Mouse (Mus musculus) kidney, embryonic 14.5 days (tissue): ENCODE data around the gene Crlf1. TPM values are rescaled to one million over a fixed set of nuclear protein-coding genes. Genes with fewer than 3 reads are reported as not detected.

Experiments used
- ATAC-seq: fragments of 200-750 bp; cut with Nextera tagmentation; 2 replicates; pipeline ENCODE4 v1.8.0; 2017; ENCODE audit warnings: moderate number of reproducible peaks, mild to moderate bottlenecking, moderate TSS enrichment, moderate library complexity; ENCODE audit not compliant: low FRiP score, low TSS enrichment
- H3K27ac ChIP-seq: fragments of 300-500 bp; sonication (generic); 2 replicates; pipeline ENCODE4 v1.5.1; 2014; ENCODE audit warnings: low read depth, mild to moderate bottlenecking, low read length, moderate library complexity, mixed read lengths
- H3K27me3 ChIP-seq: fragments of 300-500 bp; sonication (generic); 2 replicates; pipeline ENCODE4 v1.6.1; 2014; ENCODE audit warnings: mild to moderate bottlenecking, low read length; ENCODE audit not compliant: control insufficient read depth, insufficient read depth
- H3K36me3 ChIP-seq: fragments of 300-500 bp; sonication (generic); 2 replicates; pipeline ENCODE4 v1.6.1; 2014; ENCODE audit warnings: low read length, mixed read lengths; ENCODE audit not compliant: control insufficient read depth, insufficient read depth
- H3K4me1 ChIP-seq: fragments of 300-500 bp; sonication (generic); 2 replicates; pipeline ENCODE4 v1.6.1; 2014; ENCODE audit warnings: low read length, mixed read lengths; ENCODE audit not compliant: control insufficient read depth, insufficient read depth
- H3K4me2 ChIP-seq: fragments of 300-500 bp; sonication (generic); replicated peaks from 2 replicates; pipeline ENCODE4 v1.6.1; 2014; ENCODE audit warnings: low read depth, mild to moderate bottlenecking, low read length
- H3K4me3 ChIP-seq: fragments of 300-500 bp; sonication (generic); 2 replicates; pipeline ENCODE4 v1.5.1; 2014; ENCODE audit warnings: mild to moderate bottlenecking, low read length
- H3K9ac ChIP-seq: fragments of 300-500 bp; sonication (generic); 2 replicates; pipeline ENCODE4 v1.6.1; 2014; ENCODE audit warnings: low read depth, mild to moderate bottlenecking, low read length, moderate library complexity
- H3K9me3 ChIP-seq: fragments of 300-500 bp; sonication (generic); 2 replicates; pipeline ENCODE4 v1.6.1; 2016; ENCODE audit warnings: low read length; ENCODE audit not compliant: control insufficient read depth
- WGBS: fragments of 180-500 bp; shearing (Covaris S2); extraction: QIAGEN DNeasy Blood & Tissue Kit; methylation state at CpG from one replicate; pipeline ENCODE4 v1.1.7; 2014; 5-methylcytosine and 5-hydroxymethylcytosine counted together
- polyA plus RNA-seq: library from polyadenylated mRNA; unstranded; fragments of >200 nt; fragmentation: Nextera tagmentation; extraction: Ambion mirVana; gene quantifications from 2 replicates; pipeline ENCODE4 v1.2.1, GENCODE M21; 2014

Crlf1 gene
- polyA plus RNA-seq, 1 experiment from 2014 or later = 26.7 TPM

DNA sequence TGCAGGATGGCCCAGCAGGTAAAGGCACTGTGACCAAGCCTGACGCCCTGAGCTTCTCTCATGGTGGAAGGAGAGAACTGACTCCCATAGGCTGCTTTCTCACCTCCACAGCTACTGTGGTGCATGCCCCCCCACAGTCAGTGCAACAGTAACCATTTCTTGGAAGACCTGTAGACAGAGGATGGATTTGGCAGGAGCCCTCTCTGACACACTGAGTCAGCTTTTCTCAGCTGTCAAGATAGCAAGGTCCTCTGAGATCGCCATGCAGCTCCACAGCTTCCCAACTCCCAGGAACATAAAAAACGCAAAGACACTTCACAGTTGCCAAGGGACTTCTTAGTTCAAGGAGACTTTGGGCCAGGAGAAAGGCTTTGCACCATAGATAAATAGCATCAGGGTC is 34.5 kb upstream of the Crlf1 start:
- Histone ChIP-seq H3K4me2 (no peak overlapping the region), H3K27ac (no peak overlapping the region), H3K27me3 (no peaks in the 10 kb centered on the region), H3K36me3 (no peaks in the 10 kb centered on the region), H3K4me3 (no peak overlapping the region), H3K4me1 (no peaks in the 10 kb centered on the region), H3K9me3 (0 out of 2 replicates have a peak, but pooled peaks cover 3% of the 10 kb centered on the region), H3K9ac (no peak overlapping the region)
- no peak for ATAC-seq
- WGBS = 84% methylated on average over 3 of the region's 3 CpGs

DNA sequence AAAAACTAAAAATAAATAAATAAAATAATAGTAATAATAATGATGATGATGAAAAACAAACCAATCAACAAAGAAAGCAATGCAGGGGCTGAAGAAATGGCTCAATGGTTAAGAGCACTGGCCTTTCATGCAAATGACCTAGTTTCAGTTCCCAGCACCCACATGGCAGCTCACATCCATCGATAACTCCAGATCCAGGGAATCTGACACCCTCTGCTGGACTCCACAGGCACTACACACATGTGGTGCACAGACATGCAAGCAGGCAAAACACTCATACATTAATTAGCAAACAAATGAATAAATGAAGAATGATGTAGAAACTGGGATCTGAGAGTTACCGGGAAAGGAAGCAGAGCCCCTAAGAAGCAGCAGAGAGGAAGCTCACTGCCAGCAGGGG is 33.3 kb upstream of the Crlf1 start:
- 100% methylated on average over 2 of the region's 2 CpGs for WGBS
- H3K4me1 ChIP-seq = no peaks in the 10 kb centered on the region
- 0 out of 2 replicates have a peak, but pooled peaks cover 3% of the 10 kb centered on the region for H3K9me3 ChIP-seq
- no peak for ATAC-seq
- no peaks in the 10 kb centered on the region for H3K36me3 ChIP-seq
- no peak overlapping the region for H3K4me2 ChIP-seq
- H3K27ac ChIP-seq = no peak overlapping the region
- H3K27me3 ChIP-seq = no peaks in the 10 kb centered on the region
- no peak overlapping the region for H3K4me3 ChIP-seq
- H3K9ac ChIP-seq = no peak overlapping the region

- no peaks in the 10 kb centered on the region for H3K36me3 ChIP-seq
- WGBS = 88% methylated on average over 5 of the region's 5 CpGs
These were observed 32.8 kb upstream of the Crlf1 start for GRCm38 (mm10) chr8:70460199-70460598.

DNA sequence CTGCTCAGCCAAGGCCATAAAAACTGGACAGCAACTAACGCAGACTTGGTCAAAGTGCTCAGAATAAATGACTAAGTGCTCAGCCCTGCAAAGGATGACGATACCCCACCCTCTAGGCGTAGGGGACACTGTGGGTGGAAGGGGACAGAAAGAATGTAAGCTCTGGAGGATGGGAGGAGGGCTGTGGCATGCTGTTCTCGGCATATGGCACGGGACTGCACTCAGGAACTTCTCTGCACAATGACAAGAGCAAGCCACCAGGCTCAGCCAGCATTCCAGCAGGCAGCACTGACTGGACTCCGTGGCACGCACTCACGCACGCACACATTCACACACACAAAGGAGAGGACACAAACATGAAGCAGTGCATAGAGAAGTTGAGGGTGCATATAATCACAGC is 32.4 kb upstream of the Crlf1 start:
- no peak overlapping the region for H3K4me3 ChIP-seq
- no peak for ATAC-seq
- no peaks in the 10 kb centered on the region for H3K36me3 ChIP-seq
- H3K4me2 ChIP-seq = no peak overlapping the region
- H3K9ac ChIP-seq = no peak overlapping the region
- H3K27me3 ChIP-seq = no peaks in the 10 kb centered on the region
- H3K9me3 ChIP-seq = 0 out of 2 replicates have a peak, but pooled peaks cover 3% of the 10 kb centered on the region
- H3K27ac ChIP-seq = no peak overlapping the region
- H3K4me1 ChIP-seq = no peaks in the 10 kb centered on the region
- WGBS = 79% methylated on average over 9 of the region's 9 CpGs

More at GRCm38 (mm10) chr8:70460199-70460598, 32.8 kb upstream of the Crlf1 start:
- H3K4me3 ChIP-seq = no peak overlapping the region
- no peak overlapping the region for H3K4me2 ChIP-seq
- H3K27ac ChIP-seq = no peak overlapping the region
- H3K4me1 ChIP-seq = no peaks in the 10 kb centered on the region
- H3K9ac ChIP-seq = no peak overlapping the region
- 0 out of 2 replicates have a peak, but pooled peaks cover 3% of the 10 kb centered on the region for H3K9me3 ChIP-seq
- no peaks in the 10 kb centered on the region for H3K27me3 ChIP-seq
- ATAC-seq = no peak

DNA sequence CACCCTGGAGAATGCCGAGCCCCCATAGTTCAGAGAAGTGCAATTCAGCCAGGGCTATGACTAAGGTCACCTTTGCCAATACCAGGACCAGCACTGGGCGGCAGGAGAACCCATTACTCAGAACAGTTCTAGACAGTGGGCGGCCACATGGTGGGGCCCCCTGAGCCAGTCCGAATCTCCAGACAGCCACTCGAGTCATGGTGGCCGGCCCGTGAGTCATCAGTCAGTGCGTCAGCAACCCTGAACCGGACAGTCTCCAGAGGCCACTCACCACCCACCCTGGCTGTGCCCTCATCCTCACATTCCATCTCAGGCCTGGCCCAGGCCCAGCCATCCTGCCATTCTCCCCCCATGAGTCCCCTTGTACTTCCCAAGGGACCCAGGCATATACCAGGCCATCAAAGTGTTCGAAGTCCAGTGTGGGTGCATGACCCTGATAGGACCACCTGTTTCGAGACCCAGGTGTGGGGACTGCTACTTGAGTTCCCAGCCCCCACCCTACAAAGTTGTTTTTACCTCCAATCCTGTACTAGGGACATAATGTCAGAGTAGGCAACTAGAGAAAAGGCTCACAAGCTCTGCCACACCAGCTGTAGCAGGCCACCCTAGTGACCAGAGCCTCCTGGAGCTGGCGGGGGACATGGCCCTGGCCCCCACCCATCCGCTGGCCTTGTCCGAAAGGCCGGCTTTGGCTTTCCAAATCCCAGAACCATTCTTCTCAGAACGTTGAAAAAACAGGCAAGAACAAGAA is 31.0 kb upstream of the Crlf1 start:
- 0 out of 2 replicates have a peak, but pooled peaks have one; percentile 43 for ATAC-seq
- H3K27me3 ChIP-seq = no peaks in the 10 kb centered on the region
- no peak overlapping the region for H3K27ac ChIP-seq
- WGBS = 85% methylated on average over 16 of the region's 16 CpGs
- peaks cover 4% of the 10 kb centered on the region for H3K4me1 ChIP-seq
- no peaks in the 10 kb centered on the region for H3K36me3 ChIP-seq
- H3K4me2 ChIP-seq = no peak overlapping the region
- no peak overlapping the region for H3K9ac ChIP-seq
- H3K4me3 ChIP-seq = no peak overlapping the region
- 0 out of 2 replicates have a peak, but pooled peaks cover 3% of the 10 kb centered on the region for H3K9me3 ChIP-seq

DNA sequence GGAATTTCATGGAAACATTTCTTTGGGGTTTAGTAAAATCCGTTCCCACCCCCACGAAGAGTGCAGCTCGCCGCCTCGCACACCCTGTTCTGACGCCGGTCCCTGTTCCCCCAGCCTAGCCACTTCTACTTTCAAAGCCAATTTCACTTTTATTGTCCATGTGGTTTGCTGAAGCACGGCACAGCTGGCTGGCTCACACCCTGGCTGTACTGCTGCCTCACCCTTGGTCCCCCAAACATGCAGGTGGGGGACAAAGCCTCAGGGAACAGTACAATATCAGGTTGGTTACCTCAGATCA is 30.5 kb upstream of the Crlf1 start:
- H3K9me3 ChIP-seq = 0 out of 2 replicates have a peak, but pooled peaks cover 3% of the 10 kb centered on the region
- no peaks in the 10 kb centered on the region for H3K36me3 ChIP-seq
- no peak overlapping the region for H3K27ac ChIP-seq
- H3K4me2 ChIP-seq = no peak overlapping the region
- ATAC-seq = no peak
- no peak overlapping the region for H3K4me3 ChIP-seq
- H3K9ac ChIP-seq = no peak overlapping the region
- peaks cover 9% of the 10 kb centered on the region for H3K4me1 ChIP-seq
- H3K27me3 ChIP-seq = no peaks in the 10 kb centered on the region
- 74% methylated on average over 8 of the region's 8 CpGs for WGBS

DNA sequence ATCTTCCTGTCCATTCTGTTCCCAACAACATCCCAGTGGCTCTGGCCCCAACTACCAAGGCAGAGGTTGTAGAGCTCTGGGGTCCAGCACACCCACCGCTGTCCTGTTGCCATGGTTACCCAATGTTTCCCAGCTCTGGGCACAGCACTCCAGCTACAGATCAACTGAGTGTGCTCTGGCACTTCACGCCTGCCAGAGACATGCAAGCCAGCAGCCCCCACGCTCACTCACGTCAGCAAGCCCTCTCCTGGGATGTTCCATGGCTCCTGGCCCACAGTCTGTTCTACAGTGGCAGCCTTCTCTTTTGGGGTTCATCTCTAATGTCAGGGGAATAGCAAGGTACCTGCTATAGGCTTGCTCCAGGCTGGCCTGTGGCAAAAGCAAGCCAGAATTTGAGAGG is 29.7 kb upstream of the Crlf1 start:
- H3K9ac ChIP-seq = no peak overlapping the region
- 0 out of 2 replicates have a peak, but pooled peaks cover 3% of the 10 kb centered on the region for H3K9me3 ChIP-seq
- H3K4me2 ChIP-seq = no peak overlapping the region
- H3K36me3 ChIP-seq = no peaks in the 10 kb centered on the region
- 74% methylated on average over 4 of the region's 4 CpGs for WGBS
- H3K4me3 ChIP-seq = no peak overlapping the region
- no peak overlapping the region for H3K27ac ChIP-seq
- no peak for ATAC-seq
- no peaks in the 10 kb centered on the region for H3K27me3 ChIP-seq
- H3K4me1 ChIP-seq = peaks cover 10% of the 10 kb centered on the region

DNA sequence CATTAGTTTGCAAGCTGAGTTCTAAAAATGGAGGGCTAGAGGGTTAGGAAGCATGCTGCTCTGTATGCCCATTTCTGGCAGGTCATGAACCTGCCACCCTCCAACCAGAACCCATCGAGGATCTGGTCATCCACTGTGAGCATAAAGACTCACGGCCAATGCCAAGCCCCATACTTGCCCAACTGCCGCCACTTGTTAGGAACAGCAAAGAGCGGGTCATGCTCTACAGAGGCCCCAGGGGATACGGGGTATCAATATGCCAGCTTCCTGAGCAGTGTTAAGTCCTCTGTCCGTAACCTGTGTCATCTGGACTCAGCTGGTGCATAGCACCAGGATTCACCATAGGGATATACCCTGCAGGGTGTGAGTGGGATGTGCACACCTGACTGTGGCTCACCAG is 28.8 kb upstream of the Crlf1 start:
- H3K4me2 ChIP-seq = no peak overlapping the region
- H3K9me3 ChIP-seq = 0 out of 2 replicates have a peak, but pooled peaks cover 3% of the 10 kb centered on the region
- no peaks in the 10 kb centered on the region for H3K27me3 ChIP-seq
- H3K9ac ChIP-seq = no peak overlapping the region; the same call in 1 of the 2 replicates
- WGBS = 85% methylated on average over 6 of the region's 6 CpGs
- no peak overlapping the region for H3K27ac ChIP-seq
- no peaks in the 10 kb centered on the region for H3K36me3 ChIP-seq
- no peak overlapping the region for H3K4me3 ChIP-seq
- ATAC-seq = no peak
- H3K4me1 ChIP-seq = peaks cover 10% of the 10 kb centered on the region

GRCm38 (mm10) chr8:70465701-70466100 is 27.3 kb upstream of the Crlf1 start:
- H3K27me3 ChIP-seq = no peaks in the 10 kb centered on the region
- 96% methylated on average over 4 of the region's 4 CpGs for WGBS
- no peak overlapping the region for H3K4me3 ChIP-seq
- H3K36me3 ChIP-seq = no peaks in the 10 kb centered on the region
- no peak for ATAC-seq
- H3K27ac ChIP-seq = no peak overlapping the region
- H3K9me3 ChIP-seq = no peaks in the 10 kb centered on the region
- no peak overlapping the region for H3K4me2 ChIP-seq
- peaks cover 13% of the 10 kb centered on the region for H3K4me1 ChIP-seq
- no peak overlapping the region; the same call in 1 of the 2 replicates for H3K9ac ChIP-seq
